Mouse (Mus musculus): ENCODE results near the gene Tpgs1.
A peak's percentile ranks its signal among the peaks of the same experiment; 100 is the strongest.

The Tpgs1 gene

GRCm38 (mm10) chr10:79668771-79669575 lies at the start of gene Tpgs1:
Gene Tpgs1, plus strand, starts transcription at chr10:79669369.
- peak; percentile 93 to 94 for DNase-seq

GRCm38 (mm10) chr10:79623950-79624349 lies 45.2 kb upstream of the Tpgs1 start:
- peak; percentile 43 to 54 for DNase-seq

- peak; percentile 44 to 47 for DNase-seq
Observed at GRCm38 (mm10) chr10:79625398-79625797, 43.8 kb upstream of the Tpgs1 start.

GRCm38 (mm10) chr10:79626156-79626555 lies 43.0 kb upstream of the Tpgs1 start:
- DNase-seq: no peak

GRCm38 (mm10) chr10:79628377-79628776 lies 40.8 kb upstream of the Tpgs1 start:
- no peak for DNase-seq

- no peak for DNase-seq
Observed at GRCm38 (mm10) chr10:79631432-79631831, 37.7 kb upstream of the Tpgs1 start.

GRCm38 (mm10) chr10:79633006-79633777 lies 36.0 kb upstream of the Tpgs1 start:
- DNase-seq: no peak

GRCm38 (mm10) chr10:79636287-79636686 lies 32.9 kb upstream of the Tpgs1 start:
- DNase-seq: peak in 1 of 2 experiments; percentile 65

GRCm38 (mm10) chr10:79637128-79638110 lies 31.8 kb upstream of the Tpgs1 start, which contains the start of gene Shc2:
Gene Shc2, minus strand, starts transcription at chr10:79637918.
- peak; percentile 86 to 94 for DNase-seq

- DNase-seq: peak; percentile 69 to 80
Observed at GRCm38 (mm10) chr10:79638486-79639204, 30.5 kb upstream of the Tpgs1 start.

GRCm38 (mm10) chr10:79645711-79646110 lies 23.5 kb upstream of the Tpgs1 start, which contains the start of gene Odf3l2:
Gene Odf3l2, minus strand, starts transcription at chr10:79645738.
- DNase-seq: no peak

GRCm38 (mm10) chr10:79649070-79649751 lies 20.0 kb upstream of the Tpgs1 start:
- peak; percentile 86 to 93 for DNase-seq

GRCm38 (mm10) chr10:79652789-79653188 lies 16.4 kb upstream of the Tpgs1 start:
- no peak for DNase-seq

- DNase-seq: no peak
Observed at GRCm38 (mm10) chr10:79654946-79655395, 14.2 kb upstream of the Tpgs1 start.

GRCm38 (mm10) chr10:79658829-79659228 lies 10.3 kb upstream of the Tpgs1 start:
- no peak for DNase-seq

GRCm38 (mm10) chr10:79660298-79660697 lies 8.9 kb upstream of the Tpgs1 start:
- DNase-seq: no peak

GRCm38 (mm10) chr10:79661861-79662260 lies 7.3 kb upstream of the Tpgs1 start:
- DNase-seq: no peak

GRCm38 (mm10) chr10:79664131-79664665 lies 5.0 kb upstream of the Tpgs1 start, which contains the start of gene Madcam1:
Gene Madcam1, plus strand, starts transcription at chr10:79664559.
- DNase-seq: peak; percentile 80 to 88

GRCm38 (mm10) chr10:79665051-79665450 lies 4.1 kb upstream of the Tpgs1 start:
- no peak for DNase-seq

- no peak for DNase-seq
Observed at GRCm38 (mm10) chr10:79666493-79666892, 2.7 kb upstream of the Tpgs1 start.

GRCm38 (mm10) chr10:79668076-79668475 lies 1.1 kb upstream of the Tpgs1 start:
- peak in 1 of 2 experiments; percentile 22 for DNase-seq

Data from cerebellum, postnatal 25 days (tissue).